Mouse (Mus musculus): Measurements from ENCODE around the gene L1td1.

L1td1 gene

GRCm38 (mm10) chr4:98726590-98727237 is at the start of gene L1td1:
TSS of gene L1td1 (plus strand) at chr4:98726734.
- in situ Hi-C loops (cut with MboI, MseI) = loop anchor here in 1 of 2 experiments (5.0 kb wide), 1 partner anchor 161 kb away; no protein-coding TSS in a partner anchor

GRCm38 (mm10) chr4:98677506-98677905 is 49.0 kb upstream of the L1td1 start:
- in situ Hi-C loops (cut with MboI, MseI) = loop anchor here in 1 of 2 experiments (25.0 kb wide), 1 partner anchor 315 kb away; no protein-coding TSS in a partner anchor

GRCm38 (mm10) chr4:98686678-98687267 is 39.8 kb upstream of the L1td1 start:
- in situ Hi-C loops (cut with MboI, MseI) = loop anchor here in 1 of 2 experiments (25.0 kb wide), 1 partner anchor 324 kb away; no protein-coding TSS in a partner anchor

- in situ Hi-C loops (cut with MboI, MseI) = loop anchor here in 1 of 2 experiments (25.0 kb wide), 1 partner anchor 326 kb away; no protein-coding TSS in a partner anchor
Measured at GRCm38 (mm10) chr4:98688116-98688515, 38.4 kb upstream of the L1td1 start.

GRCm38 (mm10) chr4:98688520-98688919 is 38.0 kb upstream of the L1td1 start:
- in situ Hi-C loops (cut with MboI, MseI) = loop anchor here in 1 of 2 experiments (25.0 kb wide), 1 partner anchor 326 kb away; no protein-coding TSS in a partner anchor

GRCm38 (mm10) chr4:98689988-98690387 is 36.5 kb upstream of the L1td1 start:
- in situ Hi-C loops (cut with MboI, MseI) = loop anchor here in 1 of 2 experiments (5.0 to 25.0 kb wide), 3 partner anchors 55 to 328 kb away; no protein-coding TSS in a partner anchor

GRCm38 (mm10) chr4:98693465-98694185 is 32.9 kb upstream of the L1td1 start:
- in situ Hi-C loops (cut with MboI, MseI) = loop anchor here in 1 of 2 experiments (5.0 to 25.0 kb wide), 3 partner anchors 59 to 331 kb away; no protein-coding TSS in a partner anchor

GRCm38 (mm10) chr4:98697932-98698331 is 28.6 kb upstream of the L1td1 start:
- in situ Hi-C loops (cut with MboI, MseI) = loop anchor here in 1 of 2 experiments (10.0 to 25.0 kb wide), 2 partner anchors 63 to 336 kb away; no protein-coding TSS in a partner anchor

GRCm38 (mm10) chr4:98698921-98699320 is 27.6 kb upstream of the L1td1 start:
- in situ Hi-C loops (cut with MboI, MseI) = loop anchor here in 1 of 2 experiments (10.0 to 25.0 kb wide), 2 partner anchors 64 to 337 kb away; no protein-coding TSS in a partner anchor

- in situ Hi-C loops (cut with MboI, MseI) = loop anchor here in 1 of 2 experiments (25.0 kb wide), 2 partner anchors 188 to 363 kb away; no protein-coding TSS in a partner anchor
Measured at GRCm38 (mm10) chr4:98700156-98700555, 26.4 kb upstream of the L1td1 start.

- in situ Hi-C loops (cut with MboI, MseI) = loop anchor here in 1 of 2 experiments (25.0 kb wide), 2 partner anchors 190 to 365 kb away; no protein-coding TSS in a partner anchor
Measured at GRCm38 (mm10) chr4:98702201-98702894, 24.2 kb upstream of the L1td1 start.

GRCm38 (mm10) chr4:98710891-98711290 is 15.6 kb upstream of the L1td1 start:
- in situ Hi-C loops (cut with MboI, MseI) = loop anchor here in 1 of 2 experiments (5.0 to 25.0 kb wide), 4 partner anchors 74 to 1734 kb away; no protein-coding TSS in a partner anchor

- in situ Hi-C loops (cut with MboI, MseI) = loop anchor here in 1 of 2 experiments (10.0 to 25.0 kb wide), 3 partner anchors 206 to 1727 kb away; no protein-coding TSS in a partner anchor
Measured at GRCm38 (mm10) chr4:98717735-98718546, 8.6 kb upstream of the L1td1 start.

- in situ Hi-C loops (cut with MboI, MseI) = loop anchor here in 1 of 2 experiments (10.0 to 25.0 kb wide), 3 partner anchors 206 to 1726 kb away; no protein-coding TSS in a partner anchor
Measured at GRCm38 (mm10) chr4:98718547-98718917, 8.0 kb upstream of the L1td1 start.

GRCm38 (mm10) chr4:98722454-98722853 is 4.1 kb upstream of the L1td1 start:
- in situ Hi-C loops (cut with MboI, MseI) = loop anchor here (5.0 to 25.0 kb wide), 4 partner anchors 160 to 465 kb away; no protein-coding TSS in a partner anchor

- in situ Hi-C loops (cut with MboI, MseI) = loop anchor here (5.0 to 25.0 kb wide), 5 partner anchors 158 to 463 kb away; no protein-coding TSS in a partner anchor
Measured at GRCm38 (mm10) chr4:98724682-98725081, 1.9 kb upstream of the L1td1 start.

GRCm38 (mm10) chr4:98725439-98725838 is 1.1 kb upstream of the L1td1 start:
- in situ Hi-C loops (cut with MboI, MseI) = loop anchor here in 1 of 2 experiments (5.0 kb wide), 1 partner anchor 162 kb away; no protein-coding TSS in a partner anchor

- in situ Hi-C loops (cut with MboI, MseI) = loop anchor here in 1 of 2 experiments (5.0 kb wide), 1 partner anchor 160 kb away; no protein-coding TSS in a partner anchor
Measured at GRCm38 (mm10) chr4:98727295-98727958, 893 bp downstream of the L1td1 start.

GRCm38 (mm10) chr4:98727959-98728347 is 1.4 kb downstream of the L1td1 start:
- in situ Hi-C loops (cut with MboI, MseI) = loop anchor here in 1 of 2 experiments (5.0 kb wide), 1 partner anchor 159 kb away; no protein-coding TSS in a partner anchor

Data from T-helper 17 cell (primary cell).